Mouse (Mus musculus) intestine, postnatal 0 days (tissue): Measurements from ENCODE around the gene Apobec2. TPM values are rescaled to one million over a fixed set of nuclear protein-coding genes. Genes with fewer than 3 reads are reported as not detected.
"Not testable (repeated sequence)": the region's sequence is repeated elsewhere in the genome, so short reads cannot be mapped to it uniquely, and the experiment has no call there.

Source experiments
- ATAC-seq: fragments of 200-750 bp; cut with Nextera tagmentation; 2 replicates; pipeline ENCODE4 v1.8.0; 2017; ENCODE audit warnings: mild to moderate bottlenecking, moderate TSS enrichment, moderate library complexity
- H3K27ac ChIP-seq: fragments of 300-500 bp; sonication (generic); 2 replicates; pipeline ENCODE4 v1.5.1; 2014; ENCODE audit warnings: mild to moderate bottlenecking, low read depth, low read length, moderate library complexity
- H3K27me3 ChIP-seq: fragments of 300-500 bp; sonication (generic); replicated peaks from 2 replicates; pipeline ENCODE4 v1.6.1; 2014; ENCODE audit warnings: low read length, mixed read lengths; ENCODE audit not compliant: control insufficient read depth, insufficient read depth
- H3K36me3 ChIP-seq: fragments of 300-500 bp; sonication (generic); 2 replicates; pipeline ENCODE4 v1.6.1; 2014; ENCODE audit warnings: mild to moderate bottlenecking, moderate library complexity; ENCODE audit not compliant: control insufficient read depth, insufficient read depth
- H3K4me1 ChIP-seq: fragments of 300-500 bp; sonication (generic); replicated peaks from 2 replicates; pipeline ENCODE4 v1.6.1; 2014; ENCODE audit warnings: antibody characterized with exemption, low read length, mixed read lengths; ENCODE audit not compliant: control insufficient read depth, insufficient read depth
- H3K4me2 ChIP-seq: fragments of 300-500 bp; sonication (generic); replicated peaks from 2 replicates; pipeline ENCODE4 v1.6.1; 2014; ENCODE audit warnings: low read depth, mild to moderate bottlenecking, moderate library complexity
- H3K4me3 ChIP-seq: fragments of 300-500 bp; sonication (generic); 2 replicates; pipeline ENCODE4 v1.5.1; 2014; ENCODE audit warnings: low read depth, low read length
- H3K9ac ChIP-seq: fragments of 300-500 bp; sonication (generic); 2 replicates; pipeline ENCODE4 v1.6.1; 2014; ENCODE audit warnings: mild to moderate bottlenecking, low read depth, low read length
- H3K9me3 ChIP-seq: fragments of 300-500 bp; sonication (generic); 2 replicates; pipeline ENCODE4 v1.6.1; 2016; ENCODE audit warnings: mixed run types; ENCODE audit not compliant: control insufficient read depth
- CTCF ChIP-seq: sonication (generic); IDR thresholded peaks from 2 replicates; pipeline ENCODE4 v1.5.1; 2016; ENCODE audit warnings: low read depth, mild to moderate bottlenecking, control low read depth, antibody characterized with exemption, moderate library complexity
- WGBS: fragments of 180-500 bp; shearing (Covaris S2); extraction: QIAGEN DNeasy Blood & Tissue Kit; methylation state at CpG from one replicate; pipeline ENCODE4 v1.1.7; 2014; 5-methylcytosine and 5-hydroxymethylcytosine counted together
- polyA plus RNA-seq: library from polyadenylated mRNA; unstranded; fragments of >200 nt; fragmentation: Nextera tagmentation; extraction: Ambion mirVana; gene quantifications from 2 replicates; pipeline ENCODE4 v1.2.1, GENCODE M21; 2015

The Apobec2 gene
- 2.6 TPM in 2 replicates for polyA plus RNA-seq

GRCm38 (mm10) chr17:48432158-48432980 is at the start of gene Apobec2:
TSS of gene Apobec2 (minus strand) at chr17:48432930.
- no peak for TF ChIP-seq CTCF
- no peak within 1 kb of the TSS for H3K4me3 ChIP-seq
- 45% methylated on average over 16 of the region's 16 CpGs for WGBS
- peak within 1 kb of the TSS; percentile 64; the same call in 1 of the 2 replicates for H3K27ac ChIP-seq
- H3K36me3 ChIP-seq = no peaks in the 10 kb centered on the region
- peaks cover 14% of the 10 kb centered on the region for H3K4me1 ChIP-seq
- no peaks in the 10 kb centered on the region for H3K9me3 ChIP-seq
- peak within 1 kb of the TSS; percentile 3; the same call in 1 of the 2 replicates for H3K4me2 ChIP-seq
- ATAC-seq = no peak
- H3K9ac ChIP-seq = no peak within 1 kb of the TSS; the same call in 1 of the 2 replicates
- no peaks in the 10 kb centered on the region for H3K27me3 ChIP-seq

- Histone ChIP-seq H3K9ac (no peak overlapping the region), H3K27me3 (no peaks in the 10 kb centered on the region), H3K27ac (no peak overlapping the region), H3K9me3 (no peaks in the 10 kb centered on the region), H3K4me3 (no peak overlapping the region), H3K4me2 (no peak overlapping the region), H3K4me1 (no peaks in the 10 kb centered on the region), H3K36me3 (no peaks in the 10 kb centered on the region)
- no peak for ATAC-seq
- no peak for TF ChIP-seq CTCF
- WGBS = 89% methylated on average over 10 of the region's 10 CpGs
These were observed 47.2 kb upstream of the Apobec2 start for GRCm38 (mm10) chr17:48479952-48480351.

- H3K4me3 ChIP-seq = no peak overlapping the region
- H3K9me3 ChIP-seq = no peaks in the 10 kb centered on the region
- no peak overlapping the region for H3K9ac ChIP-seq
- H3K27ac ChIP-seq = no peak overlapping the region
- no peak for ATAC-seq
- no peaks in the 10 kb centered on the region for H3K27me3 ChIP-seq
- no peaks in the 10 kb centered on the region for H3K4me1 ChIP-seq
- WGBS = 83% methylated on average over 8 of the region's 8 CpGs
- H3K36me3 ChIP-seq = no peaks in the 10 kb centered on the region
- no peak overlapping the region for H3K4me2 ChIP-seq
- no peak for TF ChIP-seq CTCF
These were observed 42.7 kb upstream of the Apobec2 start for GRCm38 (mm10) chr17:48475444-48475843.

GRCm38 (mm10) chr17:48474282-48474681 is 41.6 kb upstream of the Apobec2 start:
- H3K27ac ChIP-seq, H3K9me3 ChIP-seq, H3K27me3 ChIP-seq, H3K4me1 ChIP-seq, H3K4me3 ChIP-seq, H3K36me3 ChIP-seq, H3K4me2 ChIP-seq, H3K9ac ChIP-seq, ATAC-seq: not testable (repeated sequence)
- WGBS = 87% methylated on average over 6 of the region's 6 CpGs

- peak; percentile 95 for TF ChIP-seq CTCF
- Histone ChIP-seq H3K36me3 (peaks cover 31% of the 10 kb centered on the region), H3K4me1 (no peaks in the 10 kb centered on the region), H3K27ac (0 out of 2 replicates have a peak overlapping the region, but pooled peaks have one; percentile 15), H3K9me3 (no peaks in the 10 kb centered on the region), H3K9ac (no peak overlapping the region), H3K4me2 (peak overlapping the region; percentile 21; the same call in 1 of the 2 replicates), H3K4me3 (no peak overlapping the region), H3K27me3 (no peaks in the 10 kb centered on the region)
- WGBS = 15% methylated on average over 22 of the region's 22 CpGs
- ATAC-seq = peak; percentile 52
These were observed 34.9 kb upstream of the Apobec2 start for GRCm38 (mm10) chr17:48467395-48468231.
